Mouse (Mus musculus) kidney, postnatal 0 days (tissue): ENCODE results near the gene Pakap. TPM values are rescaled to one million over a fixed set of nuclear protein-coding genes. Genes with fewer than 3 reads are reported as not detected.
A peak's percentile ranks its signal among the peaks of the same experiment; 100 is the strongest.

Source experiments
- ATAC-seq: fragments of 200-750 bp; cut with Nextera tagmentation; replicated peaks from 2 replicates; pipeline ENCODE4 v1.8.0; 2017; ENCODE audit warnings: low read depth, moderate number of reproducible peaks, moderate TSS enrichment, moderate library complexity; ENCODE audit not compliant: low FRiP score
- DNase-seq: peaks from one replicate; pipeline ENCODE4 v3.0.0-alpha.2; 2016; ENCODE audit warnings: low spot score
- H3K27ac ChIP-seq: fragments of 300-500 bp; sonication (generic); 2 replicates; pipeline ENCODE4 v1.5.1; 2014; ENCODE audit warnings: mild to moderate bottlenecking
- H3K27me3 ChIP-seq: fragments of 300-500 bp; sonication (generic); 2 replicates; pipeline ENCODE4 v1.6.1; 2014; ENCODE audit warnings: low read length, mixed read lengths; ENCODE audit not compliant: insufficient read depth
- H3K36me3 ChIP-seq: fragments of 300-500 bp; sonication (generic); 2 replicates; pipeline ENCODE4 v1.6.1; 2014; ENCODE audit warnings: low read length, mixed read lengths; ENCODE audit not compliant: insufficient read depth
- H3K4me1 ChIP-seq: fragments of 300-500 bp; sonication (generic); replicated peaks from 2 replicates; pipeline ENCODE4 v1.6.1; 2014; ENCODE audit warnings: antibody characterized with exemption, low read length, mixed read lengths; ENCODE audit not compliant: insufficient read depth
- H3K4me2 ChIP-seq: fragments of 300-500 bp; sonication (generic); 2 replicates; pipeline ENCODE4 v1.6.1; 2014; ENCODE audit warnings: mild to moderate bottlenecking, low read length, moderate library complexity, mixed read lengths
- H3K4me3 ChIP-seq: fragments of 300-500 bp; sonication (generic); replicated peaks from 2 replicates; pipeline ENCODE4 v1.5.1; 2014; ENCODE audit warnings: low read depth, low read length
- H3K9ac ChIP-seq: fragments of 300-500 bp; sonication (generic); 2 replicates; pipeline ENCODE4 v1.6.1; 2014; ENCODE audit warnings: low read depth, low read length
- H3K9me3 ChIP-seq: fragments of 300-500 bp; sonication (generic); replicated peaks from 2 replicates; pipeline ENCODE4 v1.6.1; 2016; ENCODE audit warnings: low read length, inconsistent platforms, mixed read lengths
- CTCF ChIP-seq: IDR thresholded peaks from 2 replicates; pipeline ENCODE4 v1.5.1; 2016; ENCODE audit warnings: antibody characterized with exemption, low read depth, mild to moderate bottlenecking, moderate library complexity
- WGBS: fragments of 180-500 bp; shearing (Covaris S2); extraction: QIAGEN DNeasy Blood & Tissue Kit; methylation state at CpG from one replicate; pipeline ENCODE4 v1.1.7; 2014; 5-methylcytosine and 5-hydroxymethylcytosine counted together
- polyA plus RNA-seq: library from polyadenylated mRNA; unstranded; fragments of >200 nt; fragmentation: Nextera tagmentation; extraction: Ambion mirVana; gene quantifications from 2 replicates; pipeline ENCODE4 v1.2.1, GENCODE M21; 2015

Gene Pakap
- polyA plus RNA-seq, 1 experiment from 2014 or later: 11.5 TPM

DNA sequence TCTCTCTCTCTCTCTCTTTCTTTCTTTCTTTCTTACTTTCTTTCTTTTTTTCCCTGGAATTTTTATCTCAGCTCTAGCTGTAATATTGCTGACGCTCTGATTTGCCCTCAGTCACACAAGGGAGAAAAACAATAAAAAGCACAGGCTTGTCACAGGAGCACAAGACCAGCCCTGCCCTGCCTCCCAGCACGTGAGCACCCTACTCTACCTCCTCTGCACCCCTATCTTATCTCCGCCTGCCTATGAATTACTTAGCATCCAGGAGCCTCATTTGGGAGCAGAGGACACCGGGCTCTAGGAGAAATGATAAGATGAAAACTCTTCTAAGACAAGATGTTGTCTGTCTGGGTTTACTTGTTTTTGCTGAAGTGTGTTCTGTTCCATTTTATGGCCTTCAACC is 206.5 kb downstream of the Pakap start:
- no peak for ATAC-seq
- no peak for TF ChIP-seq CTCF

DNA sequence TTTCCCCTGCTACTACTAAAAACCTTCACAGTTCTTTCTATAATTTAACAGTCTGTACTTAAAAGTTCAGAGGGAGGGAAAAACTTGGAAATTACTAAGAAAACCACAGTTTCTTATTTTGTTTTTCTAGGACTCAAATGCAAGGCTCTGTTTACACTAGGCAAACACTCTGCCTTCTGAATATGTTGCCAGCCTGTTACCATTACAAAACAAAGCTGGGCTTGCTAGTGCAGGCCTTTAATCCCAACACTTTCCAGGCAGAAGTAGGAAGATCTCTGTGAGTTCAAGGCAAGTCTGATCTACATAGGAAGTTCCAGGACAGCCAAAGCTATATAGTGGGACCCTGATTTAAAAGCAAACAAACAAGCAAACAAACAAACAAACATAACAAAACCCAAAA is 207.6 kb downstream of the Pakap start:
- no peak overlapping the region for H3K4me3 ChIP-seq
- ATAC-seq: no peak
- no peaks in the 10 kb centered on the region for H3K27me3 ChIP-seq
- no peak for DNase-seq
- no peak overlapping the region for H3K27ac ChIP-seq
- H3K9ac ChIP-seq: no peak overlapping the region
- H3K9me3 ChIP-seq: no peaks in the 10 kb centered on the region
- H3K4me1 ChIP-seq: no peaks in the 10 kb centered on the region
- no peak overlapping the region for H3K4me2 ChIP-seq
- no peak for TF ChIP-seq CTCF
- no peaks in the 10 kb centered on the region for H3K36me3 ChIP-seq

More for the DNA sequence above, 206.5 kb downstream of the Pakap start:
- no peaks in the 10 kb centered on the region for H3K9me3 ChIP-seq
- DNase-seq: no peak
- H3K4me1 ChIP-seq: no peaks in the 10 kb centered on the region
- WGBS: 77% methylated on average over 3 of the region's 4 CpGs
- H3K36me3 ChIP-seq: no peaks in the 10 kb centered on the region
- H3K27ac ChIP-seq: no peak overlapping the region
- no peak overlapping the region for H3K4me3 ChIP-seq
- H3K27me3 ChIP-seq: no peaks in the 10 kb centered on the region
- H3K4me2 ChIP-seq: no peak overlapping the region
- no peak overlapping the region for H3K9ac ChIP-seq

DNA sequence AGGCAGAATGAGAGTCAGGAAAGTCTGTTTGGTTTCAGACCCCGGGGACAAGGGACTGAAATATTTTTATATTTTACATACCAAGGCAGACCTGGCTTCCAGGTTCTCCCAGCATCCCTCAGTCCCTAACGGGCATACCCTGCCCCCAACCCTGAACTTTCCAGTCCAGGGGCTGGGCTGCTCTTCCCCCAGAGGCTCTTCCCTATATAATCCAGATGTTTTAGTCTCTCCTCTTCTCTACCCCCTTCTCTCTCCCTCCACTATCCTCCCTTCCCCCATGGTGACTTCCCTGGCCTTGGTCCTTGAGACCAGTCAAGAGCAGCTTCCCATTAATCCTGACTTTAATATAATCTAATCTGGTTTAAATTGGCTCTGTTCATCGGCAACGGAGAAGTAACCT is 212.4 kb downstream of the Pakap start:
- no peak overlapping the region for H3K9ac ChIP-seq
- H3K4me1 ChIP-seq: peaks cover 6% of the 10 kb centered on the region
- H3K9me3 ChIP-seq: no peaks in the 10 kb centered on the region
- TF ChIP-seq CTCF: no peak
- no peak overlapping the region for H3K27ac ChIP-seq
- H3K27me3 ChIP-seq: no peaks in the 10 kb centered on the region
- no peaks in the 10 kb centered on the region for H3K36me3 ChIP-seq
- DNase-seq (no peak), ATAC-seq (no peak)
- no peak overlapping the region for H3K4me2 ChIP-seq
- no peak overlapping the region for H3K4me3 ChIP-seq
- 40% methylated on average over 4 of the region's 4 CpGs for WGBS

DNA sequence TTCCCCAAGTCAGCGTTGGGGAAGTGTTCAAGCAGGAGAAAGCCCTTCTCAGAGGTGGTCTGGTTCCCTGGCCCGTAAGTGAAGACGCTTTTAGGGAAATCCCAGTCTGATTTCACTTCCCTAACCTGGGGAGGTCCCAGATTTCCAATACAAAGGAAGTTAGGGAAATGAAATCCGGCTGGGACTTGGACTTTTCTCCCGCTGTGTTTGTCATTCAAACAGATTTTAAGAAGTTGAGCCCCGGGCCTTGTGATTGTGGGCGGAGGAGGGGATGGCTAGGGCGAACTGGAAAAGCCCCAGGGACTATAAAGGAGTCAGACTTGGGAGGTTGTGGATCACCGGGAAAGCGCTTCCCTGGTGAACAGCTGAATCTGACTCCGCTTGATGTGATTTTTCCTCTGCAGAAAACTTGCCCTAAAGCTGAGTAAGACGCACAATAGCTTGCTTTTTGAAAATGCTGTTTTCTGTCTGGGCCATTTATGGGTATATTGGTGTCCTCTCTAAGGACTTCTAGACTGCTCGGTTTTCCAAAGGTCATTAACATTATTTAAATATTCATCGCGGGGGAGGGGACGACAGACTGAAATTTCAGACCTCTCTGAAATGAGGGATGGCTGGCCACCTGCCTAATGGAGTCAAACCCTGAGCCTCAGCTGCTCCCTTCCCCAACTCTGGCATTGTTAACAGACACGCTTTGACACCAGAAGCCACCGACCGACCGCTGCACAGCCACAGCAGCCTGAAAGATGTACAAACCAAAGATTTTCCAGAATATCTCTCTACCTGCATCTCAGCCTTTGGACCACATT is 213.1 kb downstream of the Pakap start:
- Histone ChIP-seq H3K4me1 (peaks cover 6% of the 10 kb centered on the region), H3K36me3 (no peaks in the 10 kb centered on the region), H3K9me3 (no peaks in the 10 kb centered on the region), H3K4me3 (no peak overlapping the region; the same call in 1 of the 2 replicates), H3K9ac (no peak overlapping the region), H3K4me2 (no peak overlapping the region), H3K27me3 (no peaks in the 10 kb centered on the region), H3K27ac (no peak overlapping the region)
- 12% methylated on average over 20 of the region's 20 CpGs for WGBS
- ATAC-seq (no peak), DNase-seq (peak; percentile 43)
- TF ChIP-seq CTCF: no peak

DNA sequence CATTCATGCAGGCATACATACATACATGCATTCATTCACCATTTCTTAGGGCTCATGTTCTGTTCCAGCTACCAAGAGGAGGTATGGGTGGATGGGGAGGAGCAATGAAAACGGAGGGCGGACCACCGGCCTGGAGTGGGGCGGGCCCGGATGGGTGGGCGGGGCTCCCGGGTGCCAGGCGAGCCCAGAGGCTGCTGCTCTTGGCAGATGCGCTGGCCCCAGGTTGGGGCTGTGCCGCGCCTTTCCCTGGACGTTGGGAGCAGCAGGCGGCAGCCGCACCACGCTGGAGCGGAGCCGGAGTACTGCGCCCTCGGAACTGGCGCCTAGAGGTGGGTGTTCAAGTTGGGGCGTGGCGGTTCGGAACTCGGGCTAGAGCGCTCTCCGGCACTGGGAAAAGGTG is 214.0 kb downstream of the Pakap start:
- peak overlapping the region; percentile 48 for H3K9ac ChIP-seq
- no peak overlapping the region for H3K27ac ChIP-seq
- no peaks in the 10 kb centered on the region for H3K9me3 ChIP-seq
- H3K27me3 ChIP-seq: no peaks in the 10 kb centered on the region
- H3K36me3 ChIP-seq: no peaks in the 10 kb centered on the region
- H3K4me1 ChIP-seq: peaks cover 6% of the 10 kb centered on the region
- peak overlapping the region; percentile 77 for H3K4me2 ChIP-seq
- DNase-seq: peak; percentile 69
- ATAC-seq: peak; percentile 92
- peak; percentile 40; the same call in 1 of the 2 replicates for TF ChIP-seq CTCF
- peak overlapping the region; percentile 45 for H3K4me3 ChIP-seq
- under 1% methylated on average over 26 of the region's 26 CpGs for WGBS

DNA sequence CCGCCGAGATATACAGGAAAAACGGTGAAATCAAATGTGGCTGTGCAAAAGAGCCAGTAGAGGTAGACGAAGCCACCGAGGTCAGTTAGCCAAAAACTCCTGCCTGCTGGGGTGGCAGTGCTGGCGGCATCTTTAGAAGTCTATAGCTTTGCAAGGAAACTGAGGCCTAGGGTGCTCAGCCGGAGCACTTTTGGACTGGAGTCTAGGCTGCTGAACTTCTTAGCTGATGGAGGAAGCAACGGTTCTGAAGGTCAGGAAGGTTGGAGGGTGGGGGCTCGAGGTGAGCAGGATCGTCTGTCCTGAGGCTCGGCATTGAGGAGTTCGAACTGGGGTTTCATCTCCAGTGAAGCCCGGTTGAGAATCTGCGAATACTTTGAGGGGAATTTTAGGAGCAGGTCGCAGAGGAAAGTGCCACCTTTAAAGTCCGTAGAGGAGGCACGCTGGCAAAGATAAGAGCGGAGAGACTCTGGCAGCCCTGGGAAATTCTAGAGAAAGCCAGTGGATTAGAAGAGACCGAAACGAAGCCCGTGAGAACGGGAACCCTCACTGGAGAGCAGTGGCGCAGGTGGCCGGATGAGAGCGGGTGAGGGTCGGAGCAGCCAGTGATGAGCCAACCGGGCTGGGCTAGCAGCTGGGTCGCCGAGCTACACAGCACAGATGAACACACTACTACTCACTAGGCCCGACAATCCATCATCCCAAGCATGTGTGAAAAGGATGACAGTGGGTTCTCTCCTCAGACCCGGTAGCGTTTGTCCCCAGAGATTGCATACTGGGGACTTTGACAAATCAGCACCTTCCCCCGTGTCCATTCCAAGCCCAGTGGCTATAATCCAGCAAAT is 214.8 kb downstream of the Pakap start:
- peak overlapping the region; percentile 48; the same call in 1 of the 2 replicates for H3K9ac ChIP-seq
- ATAC-seq (no peak), DNase-seq (no peak)
- H3K4me3 ChIP-seq: peak overlapping the region; percentile 45
- peak overlapping the region; percentile 77 for H3K4me2 ChIP-seq
- H3K4me1 ChIP-seq: peaks cover 6% of the 10 kb centered on the region
- no peaks in the 10 kb centered on the region for H3K27me3 ChIP-seq
- TF ChIP-seq CTCF: no peak
- H3K27ac ChIP-seq: no peak overlapping the region
- H3K9me3 ChIP-seq: no peaks in the 10 kb centered on the region
- 8% methylated on average over 33 of the region's 33 CpGs for WGBS
- no peaks in the 10 kb centered on the region for H3K36me3 ChIP-seq
